Mouse (Mus musculus): Measurements from ENCODE around the gene Fndc3b.
A peak's percentile ranks its signal among the peaks of the same experiment; 100 is the strongest.
"Not testable (repeated sequence)": the region's sequence is repeated elsewhere in the genome, so short reads cannot be mapped to it uniquely, and the experiment has no call there.

Fndc3b gene

GRCm38 (mm10) chr3:27490891-27491290 lies 220.2 kb downstream of the Fndc3b start:
- DNase-seq: no peak

GRCm38 (mm10) chr3:27489550-27489949 lies 221.6 kb downstream of the Fndc3b start:
- no peak for DNase-seq

DNA sequence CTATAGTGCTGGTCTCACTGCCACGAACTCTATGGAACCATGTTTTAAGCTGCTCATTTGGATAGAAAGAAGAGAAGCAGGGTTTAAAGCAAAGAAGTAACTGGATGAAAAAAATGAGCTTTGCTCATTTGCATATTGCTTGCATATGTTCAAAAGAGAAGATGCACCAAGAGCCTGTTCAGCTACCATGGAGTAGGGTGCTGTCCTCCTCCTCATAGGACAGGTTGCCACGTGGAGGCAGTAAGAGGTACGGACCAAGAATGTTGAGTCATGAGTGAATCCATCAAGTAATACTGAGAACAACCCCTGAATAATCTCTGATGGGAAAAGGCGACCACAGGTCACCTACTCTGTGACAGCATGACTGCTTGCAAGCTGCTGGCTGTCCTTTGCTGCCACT lies 226.0 kb downstream of the Fndc3b start:
- no peak for DNase-seq

DNA sequence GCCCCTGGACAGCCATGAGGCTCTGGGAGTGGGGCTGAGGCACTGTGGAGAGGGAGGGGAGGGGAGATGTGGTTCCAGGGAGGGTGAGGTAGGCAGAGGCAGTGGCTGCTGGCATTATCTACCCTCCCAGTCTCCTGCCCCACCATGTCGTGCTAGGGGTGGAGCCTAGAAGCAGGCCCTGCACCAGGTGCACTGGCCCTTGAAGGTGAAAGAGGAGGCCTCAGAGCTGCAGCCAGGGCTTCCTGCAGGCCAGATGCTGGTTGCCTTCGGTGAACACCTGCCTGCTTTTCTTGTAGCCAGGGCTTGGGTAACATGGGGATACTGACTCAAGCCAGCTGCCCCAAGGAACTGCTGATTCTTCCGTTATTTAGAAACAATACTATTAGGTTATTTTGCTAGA lies 226.4 kb downstream of the Fndc3b start:
- DNase-seq: no peak

GRCm38 (mm10) chr3:27483762-27484161 lies 227.3 kb downstream of the Fndc3b start:
- DNase-seq: no peak

DNA sequence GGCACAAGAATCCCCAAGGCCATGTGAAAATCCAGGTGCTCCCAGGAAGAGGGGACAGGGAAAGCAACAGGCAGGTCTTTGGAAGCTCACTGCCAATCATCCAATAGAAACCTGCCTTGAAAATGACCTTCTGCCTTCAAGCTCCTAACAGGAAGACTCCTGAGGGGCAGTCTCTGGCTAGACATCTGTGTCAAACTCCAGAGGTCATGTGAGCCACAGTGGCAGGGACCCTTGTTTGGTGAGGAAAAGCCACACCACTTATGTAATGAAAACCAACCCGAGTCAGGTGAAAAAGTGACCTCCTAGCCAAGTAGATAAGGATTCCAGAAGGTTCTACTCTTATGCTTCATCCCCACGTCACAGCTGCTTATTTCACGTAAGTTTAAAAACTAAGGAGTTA lies 227.8 kb downstream of the Fndc3b start:
- DNase-seq: no peak

- DNase-seq: no peak
These were observed 229.4 kb downstream of the Fndc3b start for GRCm38 (mm10) chr3:27481738-27482137.

DNA sequence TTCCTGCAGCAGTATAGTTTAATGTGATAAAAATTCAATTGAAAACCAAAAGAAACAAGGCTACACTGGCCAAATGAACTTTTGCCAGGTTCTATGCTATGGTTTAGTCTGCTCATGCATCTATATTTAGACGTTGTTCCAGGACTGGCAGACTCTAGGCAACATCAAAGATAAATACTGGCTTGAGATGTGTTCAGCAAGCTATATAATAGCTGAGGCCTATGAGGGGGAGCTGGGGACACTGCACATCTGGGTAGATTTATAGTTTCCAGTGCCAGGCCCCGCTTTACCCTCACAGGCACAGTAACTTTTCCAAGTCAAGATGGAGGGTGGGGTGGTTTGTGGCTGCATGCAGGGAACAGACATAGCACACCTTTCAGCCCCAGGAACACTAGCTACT lies 231.7 kb downstream of the Fndc3b start:
- DNase-seq: no peak

- DNase-seq: no peak
These were observed 232.4 kb downstream of the Fndc3b start for GRCm38 (mm10) chr3:27478563-27479156.

- not testable (repeated sequence) for DNase-seq
These were observed 233.4 kb downstream of the Fndc3b start for GRCm38 (mm10) chr3:27477749-27478148.

DNA sequence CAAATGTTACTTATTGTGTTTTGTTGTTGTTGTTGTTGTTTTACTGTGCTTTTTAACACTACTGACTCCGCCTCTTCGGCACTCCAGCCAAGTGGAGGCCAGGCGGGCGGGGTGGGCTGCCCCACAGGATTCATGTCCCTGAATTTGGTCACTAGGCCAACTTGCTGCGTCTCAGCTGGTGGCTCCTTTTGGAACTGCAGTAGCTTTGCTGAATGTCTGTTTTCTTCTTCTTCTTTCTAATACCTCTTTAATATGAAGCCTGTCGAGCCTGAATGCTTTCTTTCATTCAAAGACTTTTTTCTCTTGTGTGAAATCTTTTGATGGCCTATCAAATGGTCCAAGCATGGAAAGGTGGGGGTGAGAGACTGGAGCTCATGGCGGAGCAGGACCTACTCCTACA lies 235.2 kb downstream of the Fndc3b start:
- no peak for DNase-seq

DNA sequence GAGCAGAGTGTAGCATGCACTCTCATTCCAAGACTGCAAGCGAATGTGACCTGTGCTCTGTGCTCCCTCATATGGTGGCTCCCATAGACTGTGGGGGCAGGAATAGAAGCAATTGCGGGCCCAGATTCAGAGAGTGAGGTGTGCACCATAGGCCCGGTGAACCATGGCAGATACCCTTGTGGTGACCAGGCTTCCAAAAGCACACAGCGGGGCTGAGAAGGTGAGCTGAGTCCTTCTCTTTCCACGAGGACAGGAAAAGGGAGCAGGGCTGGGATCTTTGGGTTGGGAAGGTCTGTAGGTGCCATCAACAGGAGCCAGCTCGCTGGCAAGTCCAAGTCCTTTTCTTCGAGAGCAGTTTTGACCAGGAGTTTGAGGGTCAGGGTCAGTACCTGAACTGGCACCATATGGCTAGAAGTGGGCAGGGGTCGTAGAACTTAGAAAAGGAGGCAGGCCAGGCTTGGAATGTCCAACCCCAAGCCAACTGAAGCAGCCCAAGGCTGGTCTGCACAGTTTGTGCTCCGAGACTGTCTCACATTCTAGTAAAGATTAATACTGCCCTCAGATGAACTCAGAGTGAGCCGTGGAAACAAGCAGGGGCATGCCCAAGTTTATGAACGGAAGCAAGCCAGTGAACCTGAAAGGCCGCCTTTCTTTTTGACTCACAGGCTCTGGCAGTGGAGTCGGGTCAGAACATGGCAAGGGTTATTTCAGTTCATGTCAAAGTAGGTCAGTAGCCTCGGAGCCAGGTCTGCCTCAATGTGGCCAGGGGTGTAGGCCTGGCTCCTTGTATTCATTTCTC lies 237.1 kb downstream of the Fndc3b start:
- DNase-seq: no peak

GRCm38 (mm10) chr3:27472846-27473245 lies 238.3 kb downstream of the Fndc3b start:
- no peak for DNase-seq

DNA sequence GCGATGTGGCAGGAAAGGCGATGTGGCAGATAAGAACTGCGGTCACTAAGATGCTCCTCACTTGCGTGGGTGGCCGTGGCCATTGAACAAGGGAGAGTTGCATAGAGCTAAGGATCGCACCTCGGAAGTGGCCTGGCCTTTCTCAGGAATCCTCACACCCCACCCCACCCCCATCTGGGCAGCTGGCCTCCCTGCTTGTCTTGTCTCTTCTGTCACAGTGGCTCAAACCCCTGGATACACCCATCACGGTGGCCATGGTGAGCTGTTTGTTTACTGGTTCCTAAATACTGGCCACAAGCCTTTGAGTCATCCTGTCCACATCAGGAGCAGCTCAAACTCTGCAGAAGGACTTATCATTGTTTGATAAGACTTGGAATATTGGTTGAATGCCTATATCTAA lies 240.3 kb downstream of the Fndc3b start:
- DNase-seq: no peak

- no peak for DNase-seq
These were observed 241.1 kb downstream of the Fndc3b start for GRCm38 (mm10) chr3:27469971-27470370.

DNA sequence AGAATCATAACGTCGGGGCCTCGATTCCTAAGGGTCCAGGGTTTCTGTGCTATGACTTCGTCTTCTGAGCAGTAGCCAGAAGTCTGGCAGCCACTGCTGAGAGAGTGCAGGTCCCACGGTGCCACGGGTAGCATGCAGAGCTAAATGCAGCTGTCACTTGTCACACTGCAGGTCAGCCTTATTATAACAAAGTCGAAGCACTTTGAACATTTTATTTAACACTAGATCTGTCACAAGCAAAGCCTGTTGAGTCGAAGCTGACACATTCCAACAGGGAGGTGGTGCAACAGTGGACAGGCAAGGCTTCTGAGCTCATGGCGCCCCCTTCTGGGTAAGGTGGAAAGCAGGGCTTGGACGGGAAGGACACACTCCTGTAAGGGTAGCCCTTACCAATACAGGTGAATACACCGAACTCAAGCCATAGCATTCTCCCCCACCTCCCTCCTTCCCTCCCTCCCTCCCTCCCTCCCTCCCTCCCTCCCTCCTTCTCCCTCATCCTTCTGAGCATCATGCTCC lies 243.5 kb downstream of the Fndc3b start:
- no peak for DNase-seq

DNA sequence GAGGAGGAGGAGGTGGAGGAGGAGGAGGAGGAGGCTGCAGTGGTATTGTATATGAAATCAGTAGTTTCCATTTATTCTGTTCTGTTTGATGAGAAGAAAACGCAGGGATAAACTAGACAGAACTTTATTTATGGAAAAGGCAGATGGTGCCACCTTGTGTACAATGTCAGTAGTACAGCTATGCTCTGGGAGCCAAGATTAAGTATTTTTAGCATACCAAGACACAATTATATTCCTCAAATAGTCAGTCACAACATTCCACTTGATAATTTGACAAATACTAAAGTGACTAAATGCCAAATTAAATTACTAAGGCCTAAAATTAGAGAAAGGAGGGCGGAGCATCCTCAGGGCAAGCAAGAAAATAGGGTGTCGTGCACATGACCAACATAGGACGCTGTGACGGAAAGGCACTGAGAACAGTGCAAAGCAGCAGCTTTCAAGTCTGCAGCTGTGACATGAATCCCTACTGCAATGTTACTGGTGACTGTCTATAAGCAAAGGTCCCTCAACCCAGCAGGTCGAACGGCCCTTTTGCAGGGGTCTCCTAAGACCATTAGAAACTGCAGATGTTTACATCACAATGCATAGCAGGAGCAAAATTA lies 244.7 kb downstream of the Fndc3b start:
- no peak for DNase-seq

GRCm38 (mm10) chr3:27463373-27463772 lies 247.7 kb downstream of the Fndc3b start:
- DNase-seq: no peak

- DNase-seq: no peak
These were observed 248.2 kb downstream of the Fndc3b start for GRCm38 (mm10) chr3:27462934-27463333.

- no peak for DNase-seq
These were observed 248.7 kb downstream of the Fndc3b start for GRCm38 (mm10) chr3:27462316-27462902.

GRCm38 (mm10) chr3:27461861-27462260 lies 249.2 kb downstream of the Fndc3b start:
- DNase-seq: no peak

- DNase-seq: peak; percentile 66
These were observed 250.1 kb downstream of the Fndc3b start for GRCm38 (mm10) chr3:27461037-27461436.

DNA sequence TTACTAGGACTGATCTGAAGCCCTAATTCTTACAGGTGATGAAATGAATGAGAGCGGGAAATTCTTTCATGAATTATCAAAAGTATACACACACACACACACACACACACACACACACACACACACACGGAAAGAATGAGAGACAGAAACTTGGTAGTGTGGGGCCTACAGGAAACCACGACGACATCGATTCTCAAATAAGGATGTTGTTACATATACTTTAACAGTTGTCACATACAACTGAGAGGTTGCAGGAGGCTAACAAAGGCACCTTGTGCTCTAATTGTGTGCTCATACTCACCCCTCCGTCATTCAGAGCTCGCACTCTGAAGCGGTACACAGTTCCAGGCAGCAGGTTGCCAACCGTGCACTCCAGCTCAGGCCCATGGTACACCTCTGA lies 252.7 kb downstream of the Fndc3b start:
- no peak for DNase-seq

DNA sequence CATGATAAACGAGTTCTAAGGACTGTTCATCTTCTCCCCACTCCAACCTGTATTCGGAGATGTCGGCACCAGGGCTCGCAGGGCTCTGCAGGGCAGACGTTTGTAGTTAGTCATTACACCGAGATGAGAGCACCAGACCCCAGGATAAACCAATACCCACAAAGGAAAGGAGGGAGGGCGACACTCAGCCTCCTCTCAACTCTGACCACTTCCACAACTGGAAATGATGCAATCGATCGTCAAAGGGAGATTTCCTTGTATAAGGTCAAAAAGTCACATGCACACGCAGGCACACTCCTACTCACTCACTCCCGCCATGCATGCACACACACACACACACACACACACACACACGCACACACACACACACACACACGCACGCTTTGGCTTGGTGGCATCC lies 254.6 kb downstream of the Fndc3b start:
- no peak for DNase-seq
